Mouse (Mus musculus): Measurements from ENCODE around the gene Krt4. TPM values are rescaled to one million over a fixed set of nuclear protein-coding genes. Genes with fewer than 3 reads are reported as not detected.

Krt4 gene
- polyA plus RNA-seq, 1 experiment from 2014 or later, result 0.93 TPM

DNA sequence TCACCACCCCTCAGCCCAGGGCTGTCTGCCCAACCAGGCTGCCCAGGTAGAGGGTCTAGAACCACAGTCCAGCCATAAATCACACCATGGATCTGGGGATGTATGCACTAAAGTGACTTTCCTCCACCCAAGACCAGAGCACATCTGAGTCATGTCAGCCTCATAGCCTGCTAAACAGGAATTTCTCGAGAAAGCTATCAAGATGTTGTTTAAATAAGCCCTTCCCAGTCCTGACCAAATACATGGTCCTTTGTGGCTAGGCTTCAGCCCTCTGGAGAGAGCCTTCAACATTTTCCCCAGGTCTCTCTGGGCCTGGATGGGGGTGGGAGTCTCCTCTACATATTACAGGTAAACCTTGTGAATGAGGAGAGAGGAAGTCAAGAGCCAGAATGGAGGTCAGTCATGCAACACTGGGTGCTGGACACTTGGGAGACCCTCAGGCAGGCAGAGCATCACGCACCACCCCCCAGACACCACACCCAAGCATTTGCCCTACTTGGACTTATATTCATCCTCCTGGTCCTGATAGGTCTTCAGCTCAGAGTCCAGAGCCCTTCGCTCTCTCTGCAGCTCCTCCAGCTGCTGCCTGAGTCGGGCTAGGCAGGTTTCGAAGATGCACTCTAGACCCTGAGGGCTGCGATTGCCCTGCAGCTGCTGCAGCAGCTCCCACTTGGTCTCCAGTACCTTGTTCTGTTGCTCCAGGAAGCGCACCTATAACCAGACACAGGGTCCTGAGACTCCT, 28.4 kb upstream of the Krt4 start:
- H3K36me3 ChIP-seq (ENCODE audit: insufficient read depth, low read length), result no peaks in the 10 kb centered on the region
- TF ChIP-seq CTCF (IDR thresholded peaks at IDR 0.05; ENCODE audit: low read depth), result no peak
- 86% methylated on average over 7 of the region's 7 CpGs for WGBS
- ATAC-seq (replicated peaks; ENCODE audit: low FRiP score, low read depth) (no peak), DNase-seq (ENCODE audit: low spot score) (no peak)
- H3K9ac ChIP-seq (ENCODE audit: low read depth, low read length), result no peak overlapping the region
- H3K27ac ChIP-seq, result no peak overlapping the region
- H3K27me3 ChIP-seq (ENCODE audit: insufficient read depth, low read length), result no peaks in the 10 kb centered on the region
- H3K4me2 ChIP-seq (ENCODE audit: low read length), result no peak overlapping the region
- H3K9me3 ChIP-seq (replicated peaks; ENCODE audit: low read length), result no peaks in the 10 kb centered on the region
- no peaks in the 10 kb centered on the region for H3K4me1 ChIP-seq (replicated peaks; ENCODE audit: insufficient read depth, low read length)
- no peak overlapping the region for H3K4me3 ChIP-seq (replicated peaks; ENCODE audit: low read depth, low read length)

DNA sequence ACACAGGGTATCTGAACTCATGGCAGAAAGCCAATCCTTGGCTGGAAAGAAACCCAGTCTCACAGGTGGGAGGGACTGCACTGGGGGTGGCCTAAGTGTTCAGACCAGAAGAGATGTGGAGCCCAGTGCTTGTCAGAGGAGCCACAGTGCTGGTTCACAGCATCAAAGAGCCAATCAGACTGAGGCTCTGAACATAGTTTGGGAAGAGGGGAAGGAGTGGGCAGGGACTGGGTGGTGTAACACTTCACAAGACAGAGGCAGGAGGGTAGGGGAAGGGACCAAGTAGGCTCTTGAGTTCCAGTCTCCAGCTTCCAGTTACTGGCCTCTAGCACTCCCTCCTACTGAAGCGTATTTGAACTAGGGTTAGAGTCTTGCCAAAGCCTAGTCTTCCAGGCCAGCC, 20.9 kb upstream of the Krt4 start:
- ATAC-seq (replicated peaks; ENCODE audit: low FRiP score, low read depth) (no peak), DNase-seq (ENCODE audit: low spot score) (no peak)
- 89% methylated on average over 1 of the region's 1 CpGs for WGBS
- Histone ChIP-seq H3K36me3 (ENCODE audit: insufficient read depth, low read length) (no peaks in the 10 kb centered on the region), H3K4me1 (replicated peaks; ENCODE audit: insufficient read depth, low read length) (no peaks in the 10 kb centered on the region; the same call in 1 of the 2 replicates), H3K27ac (no peak overlapping the region), H3K4me3 (replicated peaks; ENCODE audit: low read depth, low read length) (no peak overlapping the region), H3K4me2 (ENCODE audit: low read length) (no peak overlapping the region), H3K27me3 (ENCODE audit: insufficient read depth, low read length) (no peaks in the 10 kb centered on the region), H3K9ac (ENCODE audit: low read depth, low read length) (no peak overlapping the region), H3K9me3 (replicated peaks; ENCODE audit: low read length) (no peaks in the 10 kb centered on the region)
- TF ChIP-seq CTCF (IDR thresholded peaks at IDR 0.05; ENCODE audit: low read depth), result no peak

DNA sequence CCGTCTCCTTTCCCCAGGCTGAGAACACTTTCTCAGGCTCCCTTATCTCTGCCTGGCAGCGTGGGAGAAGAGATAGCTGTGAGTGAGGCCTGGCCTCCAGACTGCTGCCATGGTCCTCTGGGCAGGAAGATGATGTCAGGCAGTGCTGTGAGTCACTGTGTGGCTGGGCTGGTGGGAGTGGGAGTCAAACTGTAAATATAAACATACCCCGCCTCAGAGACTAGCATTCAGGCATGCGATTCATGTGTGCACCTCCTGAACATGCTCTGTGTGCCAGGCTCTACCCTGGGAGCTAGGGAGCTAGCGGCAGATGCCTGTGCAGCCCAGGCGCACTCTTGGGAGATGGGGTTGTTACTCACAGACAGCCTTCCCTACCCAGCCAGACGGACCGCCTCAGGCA, 17.4 kb upstream of the Krt4 start:
- Histone ChIP-seq H3K4me3 (replicated peaks; ENCODE audit: low read depth, low read length) (no peak overlapping the region), H3K27ac (no peak overlapping the region), H3K4me2 (ENCODE audit: low read length) (no peak overlapping the region), H3K9ac (ENCODE audit: low read depth, low read length) (no peak overlapping the region), H3K36me3 (ENCODE audit: insufficient read depth, low read length) (no peaks in the 10 kb centered on the region), H3K4me1 (replicated peaks; ENCODE audit: insufficient read depth, low read length) (no peaks in the 10 kb centered on the region; the same call in 1 of the 2 replicates), H3K9me3 (replicated peaks; ENCODE audit: low read length) (no peaks in the 10 kb centered on the region), H3K27me3 (ENCODE audit: insufficient read depth, low read length) (no peaks in the 10 kb centered on the region)
- DNase-seq (ENCODE audit: low spot score) (peak; percentile 67), ATAC-seq (replicated peaks; ENCODE audit: low FRiP score, low read depth) (no peak; the same call in 1 of the 2 replicates)
- no peak for TF ChIP-seq CTCF (IDR thresholded peaks at IDR 0.05; ENCODE audit: low read depth)
- 24% methylated on average over 8 of the region's 8 CpGs for WGBS

DNA sequence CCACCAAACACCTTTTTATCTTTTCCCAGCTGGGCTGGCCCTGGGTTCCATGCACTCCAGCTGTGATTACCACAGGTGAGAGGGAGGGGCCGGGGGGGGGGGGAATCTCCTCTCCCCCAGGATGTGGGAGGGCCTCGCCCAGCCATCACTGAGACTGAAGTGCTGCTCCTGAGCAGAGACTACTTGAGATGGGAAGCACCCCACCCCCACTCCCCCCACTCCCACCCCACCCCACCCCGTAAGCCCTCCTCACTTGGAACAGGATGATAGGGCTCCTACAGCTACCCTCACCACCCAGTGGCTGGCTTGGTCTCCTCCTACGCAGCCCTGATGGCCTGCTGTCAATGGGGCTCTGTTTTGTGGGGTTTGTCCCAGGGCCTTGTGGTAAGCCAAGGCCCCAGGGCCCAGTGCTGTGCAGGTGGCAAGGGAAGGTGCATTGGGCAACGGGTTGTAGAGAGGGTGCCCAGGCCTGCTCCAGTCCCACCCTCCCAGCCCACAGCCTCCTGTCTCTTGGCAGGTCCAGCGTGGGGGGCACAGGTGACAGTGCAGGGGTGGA, 15.8 kb upstream of the Krt4 start, which contains the start of gene Krt79:
Gene Krt79, minus strand, starts transcription at position 51 of the 556 bp plus-strand sequence.
- Histone ChIP-seq H3K9me3 (replicated peaks; ENCODE audit: low read length) (no peaks in the 10 kb centered on the region), H3K9ac (ENCODE audit: low read depth, low read length) (no peak within 1 kb of the TSS), H3K27me3 (ENCODE audit: insufficient read depth, low read length) (no peaks in the 10 kb centered on the region), H3K27ac (no peak within 1 kb of the TSS), H3K4me1 (replicated peaks; ENCODE audit: insufficient read depth, low read length) (no peaks in the 10 kb centered on the region; the same call in 1 of the 2 replicates), H3K4me2 (ENCODE audit: low read length) (no peak within 1 kb of the TSS), H3K4me3 (replicated peaks; ENCODE audit: low read depth, low read length) (no peak within 1 kb of the TSS), H3K36me3 (ENCODE audit: insufficient read depth, low read length) (no peaks in the 10 kb centered on the region)
- no peak for TF ChIP-seq CTCF (IDR thresholded peaks at IDR 0.05; ENCODE audit: low read depth)
- DNase-seq (ENCODE audit: low spot score), result no peak
- no peak for ATAC-seq (replicated peaks; ENCODE audit: low FRiP score, low read depth)
- WGBS, result 71% methylated on average over 4 of the region's 6 CpGs

DNA sequence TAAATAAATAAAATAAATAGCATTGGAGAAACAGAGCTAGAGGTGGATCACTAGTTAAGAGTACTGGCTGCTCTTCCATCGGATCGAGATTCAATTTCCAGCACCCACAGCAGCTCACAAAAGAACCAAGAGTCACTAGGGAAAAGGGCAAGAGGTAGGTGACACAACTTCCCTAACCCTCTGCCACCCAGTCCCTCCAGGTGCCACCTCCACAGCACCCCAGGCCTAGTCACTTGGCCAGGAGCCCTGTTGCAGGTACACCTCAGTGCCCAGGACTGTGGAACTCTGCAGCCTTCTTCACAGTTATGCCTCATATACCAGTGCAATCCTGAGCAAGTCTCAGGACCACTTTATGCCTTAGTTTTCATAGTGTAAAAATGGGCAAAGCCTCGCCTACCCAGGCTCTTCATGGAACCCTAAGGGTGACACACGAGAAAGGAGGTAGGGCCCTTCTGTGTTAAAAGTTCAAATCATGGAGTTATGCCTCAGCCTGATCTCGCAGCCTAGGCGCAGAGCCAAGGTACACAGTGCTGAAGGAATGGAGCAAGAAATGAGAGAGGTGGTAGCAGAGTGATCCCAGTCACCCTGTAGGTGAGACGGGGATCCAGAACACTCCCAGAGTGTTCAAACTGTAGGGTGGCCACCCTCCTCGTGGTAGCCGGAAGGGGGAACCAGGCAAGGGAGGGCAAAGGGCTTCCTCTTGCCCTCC, 14.2 kb upstream of the Krt4 start:
- WGBS, result 62% methylated on average over 9 of the region's 9 CpGs
- Histone ChIP-seq H3K9ac (ENCODE audit: low read depth, low read length) (no peak overlapping the region), H3K4me3 (replicated peaks; ENCODE audit: low read depth, low read length) (no peak overlapping the region), H3K27me3 (ENCODE audit: insufficient read depth, low read length) (no peaks in the 10 kb centered on the region), H3K4me1 (replicated peaks; ENCODE audit: insufficient read depth, low read length) (no peaks in the 10 kb centered on the region; the same call in 1 of the 2 replicates), H3K9me3 (replicated peaks; ENCODE audit: low read length) (no peaks in the 10 kb centered on the region), H3K27ac (no peak overlapping the region), H3K36me3 (ENCODE audit: insufficient read depth, low read length) (no peaks in the 10 kb centered on the region), H3K4me2 (ENCODE audit: low read length) (no peak overlapping the region)
- ATAC-seq (replicated peaks; ENCODE audit: low FRiP score, low read depth), result no peak
- DNase-seq (ENCODE audit: low spot score), result no peak
- TF ChIP-seq CTCF (IDR thresholded peaks at IDR 0.05; ENCODE audit: low read depth), result no peak

DNA sequence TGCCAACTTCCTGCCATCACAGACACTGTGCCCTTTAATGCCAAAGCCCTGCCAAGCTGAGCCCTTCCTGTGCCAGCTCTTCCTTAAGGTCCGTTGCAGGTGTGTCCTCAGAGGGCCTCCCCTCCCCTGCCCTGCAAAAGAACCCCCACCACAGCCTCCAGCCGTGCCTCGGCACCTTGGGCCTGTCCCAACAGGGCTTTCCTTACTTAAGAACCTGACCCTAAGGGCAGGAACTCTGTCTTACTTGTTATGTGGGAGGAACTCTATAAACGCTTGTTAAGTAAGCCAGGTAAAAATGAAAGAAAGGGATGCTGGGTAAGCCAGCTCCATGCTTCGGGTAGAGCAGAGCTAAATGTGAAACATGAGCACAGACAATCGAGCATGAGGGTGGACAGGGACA, 8.5 kb upstream of the Krt4 start:
- ATAC-seq (replicated peaks; ENCODE audit: low FRiP score, low read depth), result no peak

More for the DNA sequence above, 8.5 kb upstream of the Krt4 start:
- H3K4me1 ChIP-seq (replicated peaks; ENCODE audit: insufficient read depth, low read length), result 0 out of 2 replicates have a peak, but pooled peaks cover 7% of the 10 kb centered on the region
- 31% methylated on average over 6 of the region's 6 CpGs for WGBS
- no peak overlapping the region for H3K4me2 ChIP-seq (ENCODE audit: low read length)
- no peak overlapping the region for H3K4me3 ChIP-seq (replicated peaks; ENCODE audit: low read depth, low read length)
- H3K36me3 ChIP-seq (ENCODE audit: insufficient read depth, low read length), result no peaks in the 10 kb centered on the region
- H3K27ac ChIP-seq, result no peak overlapping the region
- TF ChIP-seq CTCF (IDR thresholded peaks at IDR 0.05; ENCODE audit: low read depth), result no peak
- H3K9me3 ChIP-seq (replicated peaks; ENCODE audit: low read length), result no peaks in the 10 kb centered on the region
- H3K9ac ChIP-seq (ENCODE audit: low read depth, low read length), result no peak overlapping the region
- H3K27me3 ChIP-seq (ENCODE audit: insufficient read depth, low read length), result no peaks in the 10 kb centered on the region
- DNase-seq (ENCODE audit: low spot score), result no peak
